Mouse (Mus musculus): Measurements from ENCODE around the gene Mpzl3.

The Mpzl3 gene

GRCm38 (mm10) chr9:45097877-45098276, 42.9 kb downstream of the Mpzl3 start:
- intact Hi-C loops (cut with DNase I) = no loop called here

GRCm38 (mm10) chr9:45098426-45098825, 43.4 kb downstream of the Mpzl3 start:
- intact Hi-C loops (cut with DNase I) = no loop called here

- intact Hi-C loops (cut with DNase I) = no loop called here
These were observed 47.5 kb downstream of the Mpzl3 start for GRCm38 (mm10) chr9:45102528-45102927.

- intact Hi-C loops (cut with DNase I) = no loop called here
These were observed 48.4 kb downstream of the Mpzl3 start for GRCm38 (mm10) chr9:45103211-45103979.

GRCm38 (mm10) chr9:45105596-45106374, 50.8 kb downstream of the Mpzl3 start:
- intact Hi-C loops (cut with DNase I) = no loop called here

- intact Hi-C loops (cut with DNase I) = no loop called here
These were observed 60.7 kb downstream of the Mpzl3 start for GRCm38 (mm10) chr9:45115706-45116105.

- intact Hi-C loops (cut with DNase I) = no loop called here
These were observed 61.8 kb downstream of the Mpzl3 start for GRCm38 (mm10) chr9:45116819-45117218.

- intact Hi-C loops (cut with DNase I) = no loop called here
These were observed 62.9 kb downstream of the Mpzl3 start, which contains the start of gene Scn2b for GRCm38 (mm10) chr9:45117741-45118431. Scn2b (plus strand) TSS chr9:45117782.

- intact Hi-C loops (cut with DNase I) = no loop called here
These were observed 63.6 kb downstream of the Mpzl3 start for GRCm38 (mm10) chr9:45118552-45118951.

GRCm38 (mm10) chr9:45119316-45119953, 64.4 kb downstream of the Mpzl3 start:
- intact Hi-C loops (cut with DNase I) = no loop called here

GRCm38 (mm10) chr9:45119954-45120530, 65.1 kb downstream of the Mpzl3 start:
- intact Hi-C loops (cut with DNase I) = no loop called here

GRCm38 (mm10) chr9:45120567-45120966, 65.6 kb downstream of the Mpzl3 start:
- intact Hi-C loops (cut with DNase I) = no loop called here

- intact Hi-C loops (cut with DNase I) = no loop called here
These were observed 66.0 kb downstream of the Mpzl3 start for GRCm38 (mm10) chr9:45121001-45121400.

GRCm38 (mm10) chr9:45121769-45122168, 66.8 kb downstream of the Mpzl3 start:
- intact Hi-C loops (cut with DNase I) = no loop called here

- intact Hi-C loops (cut with DNase I) = no loop called here
These were observed 67.3 kb downstream of the Mpzl3 start for GRCm38 (mm10) chr9:45122209-45122761.

- intact Hi-C loops (cut with DNase I) = no loop called here
These were observed 70.2 kb downstream of the Mpzl3 start for GRCm38 (mm10) chr9:45125211-45125610.

- intact Hi-C loops (cut with DNase I) = no loop called here
These were observed 72.0 kb downstream of the Mpzl3 start for GRCm38 (mm10) chr9:45126941-45127340.
